Mouse (Mus musculus): ENCODE data around the gene Aph1c.

DNA sequence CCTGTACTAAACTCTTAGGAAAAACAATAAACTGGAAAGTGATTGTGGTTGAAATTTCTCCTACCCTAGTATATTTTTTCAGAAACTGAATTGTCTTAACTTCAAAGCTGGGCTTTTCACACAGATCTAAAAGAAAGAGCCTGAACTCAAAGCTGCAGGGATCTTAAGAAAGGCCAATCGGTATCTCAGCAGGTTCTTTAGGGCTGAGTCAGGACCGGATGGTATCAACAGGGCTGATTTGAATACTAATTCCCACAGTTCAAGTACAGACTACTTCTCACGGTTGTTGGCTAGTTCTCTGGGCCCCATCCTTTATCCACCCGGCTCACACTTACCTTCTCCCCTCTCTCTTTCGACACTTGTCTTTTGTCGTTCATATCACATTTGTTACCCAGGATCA lies 18.1 kb upstream of the Aph1c start:
- no peak for TF ChIP-seq CTCF (IDR thresholded peaks at IDR 0.05; ENCODE audit: low read depth, low read length)
- no peak for TF ChIP-seq POLR2A (IDR thresholded peaks at IDR 0.05; ENCODE audit: extremely low read depth, insufficient read depth, low read length)
